Mouse (Mus musculus) thymus, adult 18-20 months (tissue): Measurements from ENCODE around the gene Fgfr2.

Experiments used
- DNase-seq, 2 experiments: peaks; one replicate each; pipeline ENCODE4 v3.0.0; 2022; ENCODE audit warnings: mixed read lengths in 2 of 2

The Fgfr2 gene

DNA sequence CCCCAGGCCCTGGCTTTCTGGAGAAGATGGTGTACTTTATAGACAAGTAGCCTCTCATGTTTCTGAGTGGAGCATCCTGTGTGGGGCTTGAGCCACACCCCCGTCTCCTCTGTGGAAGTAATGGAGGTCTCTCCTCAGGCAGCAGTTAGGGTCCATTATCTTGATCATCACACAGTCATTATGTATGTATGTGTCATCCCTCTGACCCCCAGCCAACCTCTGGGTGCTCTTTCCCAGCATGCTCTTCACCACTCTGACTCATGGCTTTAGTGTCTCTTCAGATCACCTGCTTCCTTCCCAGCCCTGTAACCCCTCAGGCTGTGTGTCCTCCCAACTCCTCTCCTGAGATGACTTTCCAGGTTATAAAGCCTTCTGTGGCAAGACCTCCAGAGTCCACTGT is 481.5 kb downstream of the Fgfr2 start:
- no peak for DNase-seq

DNA sequence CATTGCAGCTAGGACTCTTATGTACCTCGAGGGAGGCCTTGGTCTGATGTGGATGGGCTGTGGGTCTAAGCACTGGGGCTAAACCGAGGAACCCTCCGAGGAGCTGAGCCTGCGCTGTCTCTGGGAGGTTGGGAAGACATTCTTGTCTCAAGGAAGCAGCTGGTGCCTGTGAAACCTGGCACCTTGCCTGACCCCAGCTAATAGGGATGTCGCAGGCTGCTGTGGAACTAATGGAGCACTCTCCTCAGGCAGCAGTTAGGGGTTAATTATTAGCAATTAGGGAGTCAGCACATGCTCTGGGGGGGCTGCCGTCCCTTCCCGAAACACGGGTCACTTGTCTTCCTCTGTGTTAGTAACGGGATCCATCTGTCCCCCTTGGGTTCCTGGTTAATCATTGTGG is 482.2 kb downstream of the Fgfr2 start:
- DNase-seq: no peak

DNA sequence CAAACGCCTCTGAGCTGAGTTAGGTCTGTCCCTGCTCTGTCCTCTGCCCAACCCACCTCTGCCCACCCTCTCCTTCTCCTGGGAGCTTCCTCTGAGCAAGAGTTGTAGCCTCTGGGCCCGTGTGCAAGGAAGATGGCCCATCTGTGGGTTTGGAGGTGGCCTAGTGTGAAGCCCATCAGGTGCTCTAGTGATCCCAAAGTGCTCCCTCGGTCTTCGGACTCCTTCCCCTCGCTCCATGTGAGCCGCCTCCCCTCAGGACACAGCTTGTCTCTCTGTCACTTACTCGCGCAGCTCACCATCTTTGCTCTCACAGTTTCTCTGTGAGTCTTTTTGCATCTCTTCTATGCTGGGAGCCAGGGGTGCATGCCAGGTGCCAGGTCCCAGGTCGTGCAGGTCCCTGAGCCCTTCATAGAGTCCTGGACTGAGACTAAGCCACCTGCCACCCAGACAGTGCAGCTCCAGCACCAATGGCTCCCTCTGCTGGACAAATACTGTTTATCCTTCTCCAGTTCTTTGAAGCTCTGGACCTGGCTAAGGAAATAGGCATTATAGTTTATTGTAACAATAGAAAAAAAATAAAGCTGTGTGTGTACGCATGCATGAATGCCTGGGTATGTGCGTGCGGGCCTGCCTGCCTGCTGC is 484.6 kb downstream of the Fgfr2 start:
- DNase-seq: no peak

DNA sequence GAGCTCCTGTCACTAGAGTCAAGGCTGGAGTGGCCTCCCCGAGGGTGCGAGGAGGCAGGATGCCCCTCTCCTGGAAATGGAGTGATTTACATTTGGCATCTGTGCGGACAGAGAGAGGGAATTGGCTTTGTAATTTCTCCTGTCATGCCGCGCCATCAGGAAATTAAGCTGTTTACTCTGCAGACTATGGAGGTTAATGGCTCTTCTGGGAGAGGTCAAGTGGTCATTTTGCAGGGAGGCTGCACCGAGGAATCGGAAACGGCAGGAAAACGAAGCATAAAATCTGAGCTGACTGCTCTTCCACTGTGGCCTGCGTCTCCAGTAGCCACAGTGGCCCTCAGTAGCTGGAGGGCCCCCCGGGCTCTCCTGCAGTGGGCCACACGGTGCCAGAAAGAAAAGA is 485.9 kb downstream of the Fgfr2 start:
- DNase-seq: no peak

DNA sequence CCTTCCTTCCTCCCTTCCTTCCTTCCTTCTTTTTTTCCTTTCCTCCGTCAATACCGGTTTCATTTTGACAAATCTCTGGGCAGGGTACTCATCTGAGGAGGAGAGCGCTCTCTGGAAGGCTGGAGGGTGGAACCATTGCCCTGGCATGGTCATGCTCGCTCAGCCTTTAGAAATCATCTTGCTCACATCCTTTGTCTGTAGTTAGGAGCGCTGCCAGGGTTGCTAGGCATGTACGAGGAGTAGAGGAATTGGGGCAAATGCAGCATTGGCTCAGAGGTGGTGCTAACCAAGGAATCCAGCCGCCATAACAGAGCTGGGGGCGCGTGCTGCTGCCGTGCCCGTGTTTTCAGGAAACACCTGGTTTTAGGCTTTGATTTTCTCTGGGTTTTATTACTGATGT is 491.8 kb downstream of the Fgfr2 start:
- DNase-seq: no peak

DNA sequence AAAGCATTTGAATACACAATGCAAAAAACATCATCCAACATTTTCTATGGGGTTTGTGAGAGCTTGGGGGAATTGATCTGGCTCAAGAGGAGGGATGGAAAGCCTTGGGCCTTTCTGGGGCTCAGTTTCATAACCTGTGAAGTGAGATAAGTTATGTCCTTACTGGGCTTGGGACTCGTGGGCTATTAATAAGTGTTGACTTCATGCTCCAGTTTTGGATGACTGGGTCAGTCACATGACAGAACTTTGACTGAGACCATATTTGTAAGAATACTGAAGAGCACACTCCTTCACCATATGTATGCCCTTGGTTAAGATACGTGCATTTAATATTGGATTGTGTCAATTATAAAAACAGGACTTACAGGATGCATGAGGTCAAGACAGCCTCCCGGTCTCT is 495.7 kb downstream of the Fgfr2 start:
- DNase-seq: no peak

DNA sequence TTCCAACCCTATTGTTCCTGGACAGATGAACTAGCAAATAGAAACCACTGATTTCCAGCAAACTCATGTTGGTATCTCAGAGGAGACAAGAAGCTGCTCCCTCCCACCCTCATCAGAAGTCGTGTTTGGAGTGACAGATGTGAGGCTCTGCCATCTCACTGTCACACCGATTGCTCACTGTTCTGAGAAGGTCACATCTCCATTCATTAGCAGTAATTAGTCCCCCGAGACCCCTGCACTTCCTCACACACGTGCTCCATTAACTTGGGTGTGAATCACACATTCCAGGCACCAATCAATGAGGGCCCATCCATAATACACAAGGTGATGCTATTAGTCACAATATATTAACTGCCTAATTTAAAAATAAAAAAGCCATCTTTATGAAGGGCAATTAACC is 497.0 kb downstream of the Fgfr2 start:
- DNase-seq: no peak

DNA sequence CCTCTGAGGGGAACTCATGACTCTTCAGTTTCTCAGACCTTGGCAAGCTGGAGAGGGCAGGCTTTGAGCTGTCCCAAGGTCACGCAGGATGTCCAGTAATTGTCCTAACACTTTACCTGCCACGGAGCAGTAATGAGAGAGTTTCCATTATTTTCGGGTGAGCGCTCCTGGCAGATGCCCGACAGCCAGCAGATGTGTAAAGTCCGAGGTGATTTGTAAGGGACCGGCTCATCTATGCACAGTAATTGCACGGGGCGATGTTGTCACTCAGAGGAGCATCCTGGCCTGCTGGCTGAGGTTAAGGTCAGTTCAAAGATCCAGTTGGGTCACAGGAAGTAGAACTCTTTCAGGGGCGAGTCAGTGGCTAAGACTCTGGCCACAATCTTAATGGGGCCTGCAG is 499.0 kb downstream of the Fgfr2 start:
- no peak for DNase-seq

DNA sequence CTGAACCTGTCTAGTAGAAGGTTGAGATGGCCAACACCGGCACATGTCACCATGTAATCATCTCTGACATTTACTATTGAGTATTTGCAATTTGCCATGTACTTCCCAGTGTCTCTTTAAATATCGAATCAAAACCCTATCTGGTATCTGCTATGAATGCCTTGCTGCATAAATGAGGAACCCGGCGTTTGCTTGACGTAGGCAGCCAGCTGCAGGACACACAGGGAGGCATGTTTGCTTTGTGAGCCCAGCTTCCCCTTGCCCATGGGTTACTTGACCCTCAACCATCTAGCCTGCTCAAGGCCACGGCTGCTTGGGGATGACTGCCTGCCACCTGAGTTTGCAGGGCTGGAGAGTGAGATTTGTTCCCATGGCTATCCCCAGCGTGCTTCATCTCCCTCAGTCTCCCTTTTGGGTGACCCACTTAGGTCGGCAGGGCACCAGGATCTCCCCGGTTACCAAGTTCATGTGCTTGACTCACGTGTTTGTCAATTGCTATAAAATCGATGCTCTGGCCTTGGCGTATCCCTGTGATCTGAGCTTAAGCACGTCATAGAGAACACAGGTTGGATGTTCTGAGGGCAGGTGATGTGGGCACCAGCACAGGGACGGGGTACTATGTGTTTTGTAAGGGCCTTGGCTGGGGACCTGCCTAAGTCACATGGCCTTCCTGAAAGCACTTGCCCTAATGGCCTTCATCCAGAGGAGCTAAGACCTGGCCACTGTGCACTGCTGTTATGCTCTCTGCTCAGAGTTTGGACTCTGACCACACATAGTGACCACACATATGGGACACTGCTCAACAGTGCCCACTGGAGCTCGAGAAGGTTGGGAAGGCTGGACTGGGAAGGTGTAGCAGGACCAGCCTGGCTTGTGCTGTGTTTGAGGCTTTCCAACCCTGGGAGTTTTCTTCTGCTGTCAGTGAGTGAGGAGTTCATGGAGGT is 502.9 kb downstream of the Fgfr2 start:
- DNase-seq: no peak

DNA sequence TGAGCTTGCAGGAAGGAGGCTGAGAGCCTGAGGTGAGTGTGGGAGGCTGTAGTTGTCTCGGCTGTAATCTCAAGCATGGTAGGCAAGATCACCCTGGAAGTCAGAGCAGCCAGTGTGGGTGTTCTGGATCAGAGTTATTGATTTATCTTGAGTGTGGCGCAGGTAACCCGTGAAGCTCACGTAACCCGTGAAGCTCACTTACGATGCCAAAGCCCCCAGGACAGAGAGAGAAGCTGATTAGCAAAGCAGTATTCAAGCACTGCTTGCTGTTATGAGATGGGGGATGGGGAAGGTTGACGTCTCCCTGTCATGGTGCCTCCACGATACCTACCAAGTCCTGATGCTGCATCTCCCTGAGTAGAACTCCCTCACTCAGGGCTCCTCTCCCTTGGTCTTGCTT is 503.6 kb downstream of the Fgfr2 start:
- no peak for DNase-seq

DNA sequence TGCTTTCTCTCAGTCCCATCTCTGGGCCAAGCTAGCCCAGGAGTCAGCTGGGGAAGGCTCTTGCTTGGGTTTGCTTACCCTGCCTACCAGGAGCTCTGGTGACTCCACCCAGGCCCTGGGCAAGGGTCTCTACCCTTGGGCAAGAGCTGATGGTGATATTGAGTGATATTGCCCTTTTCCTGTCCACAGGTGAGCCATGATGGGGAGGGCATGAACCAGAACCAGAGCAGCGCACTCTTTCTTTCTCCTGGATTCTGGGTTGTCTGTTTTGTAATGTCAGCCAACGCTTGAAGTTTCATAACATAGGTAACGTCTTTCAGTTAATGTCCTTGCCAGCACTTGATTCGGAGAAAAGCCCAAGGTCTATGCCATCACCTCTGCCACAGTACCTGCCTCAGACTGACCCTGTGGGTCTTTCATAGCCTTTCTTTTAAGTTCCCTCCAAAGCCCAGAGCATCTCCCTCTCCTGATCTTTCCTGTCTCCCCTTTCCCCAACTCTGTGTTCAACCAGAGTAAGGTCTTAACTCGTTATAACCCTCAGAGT is 506.1 kb downstream of the Fgfr2 start:
- DNase-seq: no peak

DNA sequence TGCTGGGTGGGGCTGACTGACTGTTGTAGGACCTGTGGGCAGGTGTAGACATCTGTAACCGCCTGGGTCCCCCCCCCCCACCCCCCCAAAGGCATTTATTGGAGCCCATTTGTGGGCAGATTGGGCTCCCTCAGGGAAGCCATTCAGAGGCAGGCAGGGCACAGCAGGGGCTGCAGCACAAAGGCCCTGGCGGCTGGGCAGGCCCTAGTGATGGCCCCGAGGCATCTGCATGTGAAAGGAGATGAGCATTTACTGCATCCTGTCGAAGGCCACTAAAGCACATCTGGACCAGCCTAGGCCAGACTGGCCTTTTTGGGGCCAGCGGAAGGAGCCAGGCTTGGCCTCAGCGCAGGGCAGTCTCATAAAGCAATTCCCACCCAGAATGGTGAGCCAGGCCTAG is 506.8 kb downstream of the Fgfr2 start:
- no peak for DNase-seq

DNA sequence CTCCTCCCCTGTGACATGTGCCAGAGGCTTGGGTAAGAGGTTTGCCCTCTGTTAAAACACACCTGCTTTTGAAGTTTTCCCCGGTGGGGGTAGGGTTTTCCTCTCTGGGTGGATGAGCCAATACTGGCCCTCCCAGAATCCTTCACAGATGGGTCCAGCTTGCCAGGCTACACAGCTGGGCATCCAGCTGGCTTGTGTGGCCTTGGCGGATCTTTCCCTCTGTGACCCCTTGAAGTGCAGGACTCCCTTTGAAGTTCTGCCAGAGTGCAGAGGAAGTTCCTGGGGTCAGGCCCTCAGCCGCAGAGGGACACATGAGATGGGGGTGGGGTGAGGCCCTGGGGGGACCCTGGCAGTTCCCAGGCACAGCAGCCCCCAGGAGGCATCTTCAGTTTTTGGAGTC is 507.8 kb downstream of the Fgfr2 start:
- no peak for DNase-seq

DNA sequence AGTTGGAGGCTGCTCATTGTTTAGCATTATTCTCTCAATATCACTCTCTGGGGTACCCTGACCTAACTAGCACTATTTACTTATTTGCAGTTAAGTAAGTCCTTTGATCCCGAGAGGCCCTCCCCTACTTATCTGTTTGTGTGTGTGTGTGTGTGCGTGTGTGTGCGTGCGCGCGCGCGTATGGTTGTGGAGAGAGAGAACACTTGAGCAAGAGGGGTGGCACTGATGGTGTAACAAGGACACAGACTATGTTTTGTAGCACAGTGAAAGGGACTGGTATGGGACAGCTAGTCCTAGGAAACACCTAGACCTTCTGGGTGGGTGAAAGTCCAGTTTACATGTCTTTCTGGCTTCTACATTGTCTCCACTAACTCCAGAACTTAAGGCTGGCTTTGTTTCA is 511.6 kb downstream of the Fgfr2 start:
- no peak for DNase-seq

DNA sequence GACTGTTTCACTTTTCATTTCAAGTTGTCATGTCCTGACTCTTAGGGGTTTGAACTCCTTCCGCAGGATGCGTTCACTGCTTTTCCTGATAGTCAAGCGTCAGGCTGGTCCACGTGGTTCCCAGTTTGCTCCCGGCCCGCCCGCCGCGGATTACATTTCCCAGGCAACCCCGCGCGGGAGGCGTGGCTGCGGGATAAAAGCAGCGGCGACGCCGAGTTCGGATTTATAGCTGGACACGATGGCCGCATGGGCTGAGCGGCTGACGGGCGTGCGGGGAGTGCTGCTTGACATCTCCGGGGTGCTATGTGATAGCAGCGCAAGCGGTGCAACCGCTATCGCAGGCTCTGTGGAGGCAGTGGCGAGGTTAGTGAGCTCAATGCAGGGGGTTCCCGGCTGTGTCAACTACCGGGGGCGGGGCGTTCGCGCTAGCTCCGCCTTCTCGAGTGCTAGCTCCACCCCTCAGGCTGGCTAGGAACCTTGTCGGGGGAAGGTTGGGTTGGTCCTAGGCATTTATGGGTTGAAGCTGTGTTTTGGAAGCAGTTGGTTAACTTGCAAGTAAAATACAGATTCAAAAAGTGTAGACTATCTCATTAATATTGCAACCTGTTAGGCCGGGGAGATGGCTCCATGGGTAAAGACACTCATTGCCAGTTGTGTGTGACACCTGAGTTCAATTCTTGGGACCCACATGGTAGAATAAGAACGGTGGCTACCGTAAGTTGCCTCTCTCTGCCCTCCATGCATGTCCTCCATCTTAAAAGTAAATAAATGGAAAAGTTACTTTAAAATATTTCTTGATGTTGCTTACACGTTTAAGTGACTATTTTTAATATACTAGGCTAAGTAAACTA is 512.5 kb downstream of the Fgfr2 start, which contains the start of gene Lhpp:
TSS of gene Lhpp (plus strand) at position 171 of the 851 bp plus-strand sequence.
- DNase-seq: peak; percentile 28 to 45

DNA sequence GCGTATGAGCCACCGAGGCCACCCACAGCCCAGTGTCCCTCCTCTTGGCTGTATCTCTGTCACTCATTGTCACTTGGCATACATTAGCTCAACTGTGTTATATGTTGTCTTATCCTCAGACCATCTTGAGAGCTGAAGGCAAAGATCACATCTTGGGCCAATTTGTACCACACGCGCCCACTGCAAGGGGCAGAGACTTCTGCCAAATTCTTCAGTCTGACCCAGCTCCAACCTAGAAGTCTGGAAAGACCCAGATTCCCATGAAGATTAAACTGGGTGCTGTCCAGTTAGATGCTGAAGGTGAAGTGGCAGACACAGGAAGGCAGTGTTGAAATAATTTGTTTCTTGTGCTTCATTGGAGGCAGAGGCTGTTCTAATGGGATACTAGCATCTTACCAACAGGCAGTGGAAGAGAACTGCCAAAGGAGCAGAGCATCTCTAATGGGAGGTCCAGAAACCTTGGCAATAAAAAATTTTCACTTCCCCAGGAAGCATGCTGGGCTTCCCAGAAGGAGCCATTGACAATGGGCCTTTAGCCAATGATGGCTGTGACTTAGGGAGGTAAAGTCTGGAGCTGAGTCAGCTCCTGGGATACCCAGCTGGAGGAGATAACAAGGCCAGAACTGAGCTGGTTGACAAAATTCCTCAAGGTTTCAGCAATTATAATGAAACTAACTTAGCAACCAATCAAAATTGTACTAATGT is 514.7 kb downstream of the Fgfr2 start:
- DNase-seq: no peak

DNA sequence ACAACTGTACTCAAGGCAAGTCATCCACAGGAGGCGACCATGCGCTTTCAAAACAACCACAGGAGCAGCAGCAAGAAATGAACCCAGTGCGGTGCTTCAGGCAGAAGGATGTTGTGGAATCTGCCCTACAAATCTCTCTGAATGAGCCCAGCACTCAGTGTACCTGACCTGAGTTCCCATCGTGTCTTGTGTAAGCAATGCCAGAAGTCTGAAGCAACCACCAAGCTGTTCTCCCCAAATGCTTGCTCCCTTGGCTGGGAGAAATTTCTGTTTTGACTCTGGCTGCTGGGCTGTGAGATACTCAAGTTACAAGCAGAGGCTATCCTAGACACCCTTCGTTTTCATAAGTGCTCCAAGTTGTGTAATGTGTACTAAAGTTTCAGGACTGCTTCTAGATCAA is 517.5 kb downstream of the Fgfr2 start:
- DNase-seq: no peak

DNA sequence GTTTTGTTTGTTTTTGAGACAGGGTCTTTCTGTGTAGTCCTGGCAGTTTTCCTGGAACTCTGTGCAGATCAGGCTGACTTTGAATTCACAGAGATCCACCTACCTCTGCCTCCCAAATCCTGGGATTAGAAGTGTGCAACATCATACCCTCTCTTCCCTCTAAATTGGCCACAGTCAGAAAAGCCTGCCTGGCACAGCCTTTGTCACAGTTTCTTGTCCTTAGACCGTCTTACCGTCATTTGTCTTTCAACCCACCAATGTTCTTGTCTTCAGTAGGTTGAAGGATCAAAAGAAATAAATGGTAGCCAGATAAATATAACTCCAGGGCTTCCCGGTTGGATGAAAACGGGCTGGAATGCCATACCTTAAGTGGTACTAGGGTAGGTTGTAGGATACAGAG is 518.4 kb downstream of the Fgfr2 start:
- DNase-seq: no peak

DNA sequence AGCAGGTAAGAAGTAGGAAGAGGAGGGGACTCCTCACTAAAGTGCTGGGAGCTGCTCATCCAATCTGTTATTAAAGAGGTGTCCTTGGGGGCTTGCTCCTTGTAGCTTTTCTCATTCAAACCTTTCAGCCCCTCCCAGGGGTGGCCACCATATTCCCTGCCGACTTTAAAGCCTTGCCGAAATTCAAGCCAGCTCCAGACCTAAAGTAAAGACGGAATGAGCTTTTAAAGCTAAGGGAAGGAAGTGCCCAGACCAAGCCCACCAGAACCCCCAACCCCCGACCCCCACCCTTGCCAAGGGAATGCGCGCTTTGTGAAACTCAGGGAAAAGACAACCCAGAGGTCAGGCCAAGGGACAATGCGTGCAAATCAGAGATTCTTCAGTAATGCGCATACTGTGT is 522.2 kb downstream of the Fgfr2 start:
- DNase-seq: no peak

DNA sequence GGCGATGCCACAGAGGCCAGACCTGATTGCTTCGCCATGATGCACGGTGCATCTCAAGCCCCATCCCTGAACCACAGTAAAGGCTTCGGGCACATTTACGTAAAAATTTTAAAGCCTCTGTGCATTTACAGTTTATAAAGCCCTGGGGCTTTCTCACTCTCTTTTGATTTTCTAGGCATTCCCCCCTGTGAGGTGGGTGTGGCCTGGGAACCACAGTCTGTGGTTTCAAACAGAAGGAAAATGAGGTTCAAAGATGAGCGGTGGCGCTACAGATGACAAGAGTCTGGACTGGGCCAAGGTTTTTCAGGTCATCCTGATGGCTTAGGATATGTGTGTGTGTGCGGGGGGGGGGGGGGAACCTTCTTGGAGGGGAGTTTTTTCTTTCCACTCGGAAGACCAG is 523.1 kb downstream of the Fgfr2 start:
- DNase-seq: no peak

DNA sequence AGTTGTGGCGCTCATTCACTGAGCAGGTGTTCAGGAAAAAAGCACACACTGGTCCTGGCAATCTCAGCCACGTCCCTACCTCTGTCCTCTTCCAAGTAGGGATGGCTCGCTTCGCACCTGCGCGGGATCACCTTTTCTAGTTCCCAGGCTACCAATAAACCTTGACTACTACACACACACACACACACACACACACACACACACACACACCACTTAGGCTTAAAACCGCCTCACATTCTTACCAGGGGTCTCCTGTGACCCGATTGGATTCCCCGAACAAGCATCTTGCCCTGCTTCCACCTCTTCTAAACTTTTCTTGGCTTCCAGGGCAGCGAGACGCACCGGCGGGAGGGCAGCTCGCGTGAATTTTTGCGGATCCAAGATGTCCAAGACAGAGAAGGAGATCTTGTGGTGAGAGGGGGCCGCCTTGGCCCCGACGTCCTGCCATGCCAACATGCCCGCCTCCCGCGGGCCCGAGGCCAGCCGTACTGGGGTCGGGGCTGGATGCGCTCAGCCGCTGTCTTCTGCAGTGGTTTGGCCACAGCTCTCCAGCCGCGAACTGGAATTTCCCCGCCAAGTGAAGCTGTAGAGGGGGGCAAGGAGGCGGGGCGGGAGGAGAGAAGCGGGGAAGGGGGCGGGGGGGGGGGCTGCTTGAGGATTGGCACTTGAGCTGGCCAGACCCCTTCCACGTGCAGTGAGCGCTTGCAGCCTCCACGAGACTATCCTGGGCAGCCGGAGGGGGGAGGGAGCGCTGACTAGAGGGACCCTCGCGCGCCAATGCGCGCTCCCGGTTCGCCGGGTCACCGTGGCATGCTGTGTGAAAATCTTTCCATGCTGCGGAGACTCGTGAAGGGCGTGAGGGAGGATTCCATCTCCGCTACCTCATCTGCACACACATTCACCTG is 523.8 kb downstream of the Fgfr2 start, which contains the start of gene Nkx1-2:
TSS of gene Nkx1-2 (minus strand) at position 567 of the 905 bp plus-strand sequence.
- no peak for DNase-seq
